Mouse (Mus musculus): ENCODE results near the gene Plek. TPM values are rescaled to one million over a fixed set of nuclear protein-coding genes. Genes with fewer than 3 reads are reported as not detected.
"Not testable (repeated sequence)": the region's sequence is repeated elsewhere in the genome, so short reads cannot be mapped to it uniquely, and the experiment has no call there.

Plek gene
- total RNA-seq, 2 experiments from 2014 or later: 5.5 to 7.4 TPM

GRCm38 (mm10) chr11:17023206-17023605 lies 29.0 kb downstream of the Plek start:
- H3K27ac ChIP-seq: no peak overlapping the region
- DNase-seq (ENCODE audit: extremely low spot score in 1 of 2, low spot score in 2 of 2): no peak
- TF ChIP-seq CTCF (IDR thresholded peaks at IDR 0.05): no peak
- intact Hi-C loops (cut with DNase I): no loop called here
- H3K4me3 ChIP-seq: no peak overlapping the region

- no peak for DNase-seq (ENCODE audit: extremely low spot score in 1 of 2, low spot score in 2 of 2)
- intact Hi-C loops (cut with DNase I): no loop called here
- Histone ChIP-seq H3K4me3 (no peak overlapping the region), H3K27ac (no peak overlapping the region)
- TF ChIP-seq CTCF (IDR thresholded peaks at IDR 0.05): no peak; the same call in 1 of the 2 replicates
Observed at GRCm38 (mm10) chr11:17019328-17019727, 32.9 kb downstream of the Plek start.

- no peak; the same call in 1 of the 2 replicates for TF ChIP-seq CTCF (IDR thresholded peaks at IDR 0.05)
- Histone ChIP-seq H3K4me3 (no peak overlapping the region), H3K27ac (no peak overlapping the region)
- intact Hi-C loops (cut with DNase I): loop anchor here (2.0 to 5.0 kb wide), 2 partner anchors 32 to 46 kb away; no protein-coding TSS in a partner anchor
- DNase-seq (ENCODE audit: extremely low spot score in 1 of 2, low spot score in 2 of 2): no peak
Observed at GRCm38 (mm10) chr11:17012948-17013347, 39.2 kb downstream of the Plek start.

- intact Hi-C loops (cut with DNase I): no loop called here
- DNase-seq (ENCODE audit: extremely low spot score in 1 of 2, low spot score in 2 of 2): no peak
- Histone ChIP-seq H3K27ac (no peak overlapping the region; the same call in 1 of the 2 replicates), H3K4me3 (no peak overlapping the region)
- TF ChIP-seq CTCF (IDR thresholded peaks at IDR 0.05): no peak
Observed at GRCm38 (mm10) chr11:17008498-17008941, 43.7 kb downstream of the Plek start.

- intact Hi-C loops (cut with DNase I): no loop called here
- DNase-seq (ENCODE audit: extremely low spot score in 1 of 2, low spot score in 2 of 2): no peak
- TF ChIP-seq CTCF (IDR thresholded peaks at IDR 0.05): no peak
- no peak overlapping the region for H3K27ac ChIP-seq
- H3K4me3 ChIP-seq: no peak overlapping the region; the same call in 1 of the 2 replicates
Observed at GRCm38 (mm10) chr11:17007517-17008173, 44.5 kb downstream of the Plek start.

GRCm38 (mm10) chr11:17006526-17006925 lies 45.7 kb downstream of the Plek start:
- H3K4me3 ChIP-seq; intact Hi-C loops (cut with DNase I); H3K27ac ChIP-seq; DNase-seq (ENCODE audit: extremely low spot score in 1 of 2, low spot score in 2 of 2): not testable (repeated sequence)

- no peak for TF ChIP-seq CTCF (IDR thresholded peaks at IDR 0.05)
- no peak for DNase-seq (ENCODE audit: extremely low spot score in 1 of 2, low spot score in 2 of 2)
- intact Hi-C loops (cut with DNase I): no loop called here
- H3K4me3 ChIP-seq: no peak overlapping the region
- no peak overlapping the region for H3K27ac ChIP-seq
Observed at GRCm38 (mm10) chr11:17004899-17005846, 47.0 kb downstream of the Plek start.

- H3K4me3 ChIP-seq: no peak overlapping the region
- DNase-seq (ENCODE audit: extremely low spot score in 1 of 2, low spot score in 2 of 2): no peak
- TF ChIP-seq CTCF (IDR thresholded peaks at IDR 0.05): no peak
- no peak overlapping the region for H3K27ac ChIP-seq
- intact Hi-C loops (cut with DNase I): no loop called here
Observed at GRCm38 (mm10) chr11:17003757-17004156, 48.4 kb downstream of the Plek start.

- no peak overlapping the region for H3K27ac ChIP-seq
- no peak for DNase-seq (ENCODE audit: extremely low spot score in 1 of 2, low spot score in 2 of 2)
- no peak overlapping the region for H3K4me3 ChIP-seq
- intact Hi-C loops (cut with DNase I): no loop called here
- TF ChIP-seq CTCF (IDR thresholded peaks at IDR 0.05): no peak
Observed at GRCm38 (mm10) chr11:17002739-17003373, 49.3 kb downstream of the Plek start.

GRCm38 (mm10) chr11:17000353-17001334 lies 51.5 kb downstream of the Plek start:
- DNase-seq (ENCODE audit: extremely low spot score in 1 of 2, low spot score in 2 of 2): no peak
- intact Hi-C loops (cut with DNase I): no loop called here
- Histone ChIP-seq H3K4me3 (no peak overlapping the region), H3K27ac (no peak overlapping the region)
- TF ChIP-seq CTCF (IDR thresholded peaks at IDR 0.05): no peak

GRCm38 (mm10) chr11:16999933-17000332 lies 52.2 kb downstream of the Plek start:
- intact Hi-C loops (cut with DNase I): no loop called here

More at GRCm38 (mm10) chr11:16999933-17000332, 52.2 kb downstream of the Plek start:
- H3K4me3 ChIP-seq: no peak overlapping the region
- TF ChIP-seq CTCF (IDR thresholded peaks at IDR 0.05): no peak
- no peak for DNase-seq (ENCODE audit: extremely low spot score in 1 of 2, low spot score in 2 of 2)
- H3K27ac ChIP-seq: no peak overlapping the region

Measured in left cerebral cortex, adult 2 months (tissue).